Mouse (Mus musculus): ENCODE results near the gene Tmem256.

GRCm38 (mm10) chr11:69877878-69878277, 39.6 kb downstream of the Tmem256 start, which contains the start of gene Tmem95:
- TF ChIP-seq POLR2A (IDR thresholded peaks at IDR 0.05; ENCODE audit: borderline replicate concordance, insufficient read depth, low read length): no peak
- TF ChIP-seq CTCF (IDR thresholded peaks at IDR 0.05; ENCODE audit: borderline replicate concordance, insufficient read depth, low read depth, low read length): no peak
